Mouse (Mus musculus) heart, embryonic 10.5 days (tissue): Measurements from ENCODE around the gene Sox6. TPM values are rescaled to one million over a fixed set of nuclear protein-coding genes. Genes with fewer than 3 reads are reported as not detected.
"Not testable (repeated sequence)": the region's sequence is repeated elsewhere in the genome, so short reads cannot be mapped to it uniquely, and the experiment has no call there.

Source experiments
- DNase-seq: peaks from one replicate; pipeline ENCODE4 v3.0.0-alpha.2; 2017; ENCODE audit warnings: low spot score
- H3K27ac ChIP-seq: fragments of 300-500 bp; sonication (generic); 2 replicates; pipeline ENCODE4 v1.5.1; 2016; ENCODE audit warnings: mild to moderate bottlenecking
- H3K27me3 ChIP-seq: fragments of 300-500 bp; sonication (generic); 2 replicates; pipeline ENCODE4 v1.6.1; 2016; ENCODE audit warnings: mild to moderate bottlenecking; ENCODE audit not compliant: poor library complexity, insufficient read depth, severe bottlenecking
- H3K36me3 ChIP-seq: fragments of 300-500 bp; sonication (generic); 2 replicates; pipeline ENCODE4 v1.6.1; 2016; ENCODE audit warnings: mild to moderate bottlenecking, moderate library complexity
- H3K4me1 ChIP-seq: fragments of 300-500 bp; sonication (generic); 2 replicates; pipeline ENCODE4 v1.6.1; 2016; ENCODE audit warnings: mild to moderate bottlenecking
- H3K4me3 ChIP-seq: fragments of 300-500 bp; sonication (generic); 2 replicates; pipeline ENCODE4 v1.5.1; 2016; ENCODE audit warnings: mild to moderate bottlenecking, moderate library complexity
- H3K9me3 ChIP-seq: fragments of 300-500 bp; sonication (generic); 2 replicates; pipeline ENCODE4 v1.6.1; 2016; ENCODE audit warnings: mild to moderate bottlenecking, moderate library complexity
- WGBS: fragments of 180-500 bp; shearing (Covaris S2); methylation state at CpG from one replicate; pipeline ENCODE4 v1.1.7; 2016; 5-methylcytosine and 5-hydroxymethylcytosine counted together
- polyA plus RNA-seq: library from polyadenylated mRNA; unstranded; fragments of >200 nt; fragmentation: Nextera tagmentation; extraction: Ambion mirVana; gene quantifications from 2 replicates; pipeline ENCODE4 v1.2.1, GENCODE M21; 2016

Gene Sox6
- 30.9 and 32.7 TPM in 2 replicates for polyA plus RNA-seq

DNA sequence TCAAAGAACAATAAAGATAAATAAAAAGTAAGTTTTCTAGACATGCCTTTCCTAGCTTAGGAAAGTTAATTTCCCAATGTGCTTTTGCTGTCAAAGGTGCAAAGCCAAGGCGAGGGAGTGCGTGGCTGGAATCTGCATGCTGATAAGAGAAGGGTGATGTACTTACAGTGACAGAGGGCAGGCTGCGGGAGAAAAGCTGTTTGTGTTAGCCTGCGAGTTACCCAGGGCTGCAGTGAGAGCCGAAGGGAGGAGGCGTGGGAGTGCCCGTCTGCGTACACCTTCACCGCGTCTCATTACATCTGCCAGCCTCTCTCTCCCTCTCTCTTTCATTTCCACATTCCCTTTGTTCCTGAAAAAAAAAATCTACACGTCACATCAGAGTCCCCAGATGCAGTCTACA lies at the start of gene Sox6:
TSS of gene Sox6 (minus strand) at position 286 of the 400 bp plus-strand sequence.
- Histone ChIP-seq H3K4me3 (peak within 1 kb of the TSS; percentile 72), H3K27ac (peak within 1 kb of the TSS; percentile 78; the same call in 1 of the 2 replicates), H3K9me3 (no peaks in the 10 kb centered on the region), H3K36me3 (no peaks in the 10 kb centered on the region), H3K4me1 (peaks cover 37% of the 10 kb centered on the region), H3K27me3 (peaks cover 68% of the 10 kb centered on the region)
- DNase-seq, result no peak
- under 1% methylated on average over 11 of the region's 11 CpGs for WGBS

DNA sequence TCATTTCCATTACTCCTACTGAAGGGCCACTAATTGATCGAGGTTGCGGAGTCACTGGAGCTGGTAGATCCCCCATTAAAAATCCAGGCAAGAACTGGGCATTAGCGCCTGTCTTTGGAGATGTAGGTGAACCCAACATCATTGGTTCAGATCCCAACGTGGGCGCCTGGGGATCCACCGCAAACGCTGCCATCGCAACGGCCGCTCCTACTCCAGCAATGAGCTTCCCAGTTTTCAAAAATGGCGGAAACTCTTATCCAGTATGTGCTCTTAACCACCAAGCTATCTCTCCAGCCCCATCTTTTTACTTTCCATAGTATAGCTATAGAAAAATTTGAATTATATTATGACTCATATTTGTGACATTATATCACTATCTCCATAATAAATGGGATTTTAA lies 45.8 kb upstream of the Sox6 start, which contains the start of gene Gm4353:
TSS of gene Gm4353 (minus strand) at position 270 of the 400 bp plus-strand sequence.
- not testable (repeated sequence) for H3K4me3 ChIP-seq, H3K27me3 ChIP-seq, H3K27ac ChIP-seq, H3K9me3 ChIP-seq, H3K4me1 ChIP-seq, H3K36me3 ChIP-seq, DNase-seq
- 92% methylated on average over 11 of the region's 11 CpGs for WGBS

DNA sequence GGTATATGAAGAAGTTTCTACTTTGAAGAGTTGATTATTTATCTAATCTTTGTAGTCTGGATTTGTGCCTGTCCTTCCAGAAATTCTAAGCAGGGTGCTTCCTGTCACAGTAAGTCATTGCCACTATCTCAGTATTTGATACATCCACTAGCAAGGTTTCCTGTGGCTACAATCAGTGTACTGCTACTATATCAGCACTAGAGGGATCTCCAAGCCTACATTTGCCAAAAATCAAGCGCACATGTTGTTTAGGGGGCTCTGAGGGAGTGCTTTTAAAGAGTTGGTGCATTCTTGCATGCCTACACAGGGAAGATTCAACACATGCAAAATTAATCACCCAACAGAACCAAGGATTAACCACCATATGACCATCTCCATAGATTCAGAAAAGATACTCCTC lies 22.1 kb upstream of the Sox6 start:
- Histone ChIP-seq H3K27me3 (no peaks in the 10 kb centered on the region), H3K4me1 (no peaks in the 10 kb centered on the region), H3K9me3 (no peaks in the 10 kb centered on the region), H3K27ac (no peak overlapping the region), H3K4me3 (no peak overlapping the region), H3K36me3 (no peaks in the 10 kb centered on the region)
- DNase-seq, result no peak
- 39% methylated on average over 1 of the region's 1 CpGs for WGBS

DNA sequence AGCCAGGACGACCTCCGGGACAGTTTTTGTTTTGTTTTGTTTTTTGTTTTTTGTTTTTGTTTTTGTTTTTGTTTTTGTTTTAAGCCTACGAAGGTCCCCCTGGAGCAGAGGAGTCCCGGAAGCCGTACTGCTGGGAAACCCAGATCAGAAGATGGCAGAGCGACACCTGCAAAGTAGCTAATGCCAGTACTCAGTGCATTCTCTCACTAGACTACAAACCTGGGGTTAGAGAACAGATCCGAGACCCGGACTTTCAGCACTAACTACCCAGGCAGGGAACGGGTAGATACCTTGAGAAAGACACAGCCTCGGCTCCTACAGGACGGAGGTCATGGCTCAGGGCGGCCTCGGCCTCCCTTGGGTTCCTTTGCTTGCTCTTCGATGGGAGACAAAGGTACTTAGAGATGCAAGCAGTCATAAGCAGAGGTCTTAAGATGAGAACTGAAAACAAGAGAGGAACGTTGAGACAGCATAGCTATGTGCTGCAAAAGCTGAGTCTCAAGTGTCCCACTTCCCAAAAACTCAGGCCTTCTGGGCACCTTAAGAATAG lies 1.9 kb upstream of the Sox6 start:
- Histone ChIP-seq H3K4me3 (peak overlapping the region; percentile 72), H3K36me3 (no peaks in the 10 kb centered on the region), H3K27ac (no peak overlapping the region), H3K9me3 (no peaks in the 10 kb centered on the region), H3K4me1 (peaks cover 28% of the 10 kb centered on the region), H3K27me3 (peaks cover 53% of the 10 kb centered on the region)
- DNase-seq, result no peak
- 17% methylated on average over 15 of the region's 15 CpGs for WGBS

DNA sequence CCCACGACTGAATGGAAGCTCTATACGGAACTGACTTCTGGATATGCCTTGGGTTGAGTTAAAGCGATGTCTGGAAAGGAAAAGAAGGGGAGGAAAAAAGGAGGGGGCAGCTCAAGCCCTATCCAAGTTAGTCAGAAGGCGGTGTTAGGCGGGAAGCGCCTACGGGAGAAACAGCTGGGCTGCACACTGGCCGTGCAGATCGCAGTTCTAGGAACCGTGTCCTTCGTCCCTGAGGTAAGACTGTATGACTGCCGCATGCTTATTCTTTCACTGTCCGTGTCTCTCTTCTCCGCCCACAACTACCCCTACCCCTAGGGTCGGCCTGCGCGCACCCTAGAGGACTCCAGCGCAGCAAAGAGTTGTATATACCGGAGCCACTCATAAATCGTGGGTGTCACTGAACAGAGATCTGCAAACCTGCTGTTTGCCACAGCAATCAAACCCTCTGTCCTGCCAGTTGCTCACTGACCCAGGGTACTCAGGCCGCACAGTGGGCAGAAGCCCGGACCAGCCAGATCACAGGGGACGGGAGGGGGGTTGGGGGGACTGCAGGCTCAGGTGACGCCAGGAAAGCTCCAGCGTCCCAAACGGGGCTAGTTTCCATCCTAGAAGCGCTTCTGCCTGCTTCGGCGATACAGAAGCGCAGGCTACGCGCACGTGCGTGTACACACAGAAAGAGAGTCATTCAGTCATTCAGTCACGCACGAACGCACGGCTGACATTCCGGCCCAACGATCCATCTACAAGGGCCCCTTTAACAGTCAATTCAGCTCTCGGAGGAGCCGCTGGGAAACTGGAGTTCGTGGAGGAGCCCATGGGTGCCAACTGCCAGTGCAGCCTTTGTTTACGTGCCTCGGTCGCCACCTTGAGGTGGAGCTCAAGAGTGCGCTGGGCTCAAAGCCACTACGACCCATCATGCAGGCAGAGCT lies 1.2 kb upstream of the Sox6 start:
- WGBS, result under 1% methylated on average over 48 of the region's 48 CpGs
- peak; percentile 90 for DNase-seq
- Histone ChIP-seq H3K4me3 (peak overlapping the region; percentile 72), H3K4me1 (peaks cover 30% of the 10 kb centered on the region), H3K9me3 (no peaks in the 10 kb centered on the region), H3K36me3 (no peaks in the 10 kb centered on the region), H3K27ac (peak overlapping the region; percentile 78), H3K27me3 (peaks cover 61% of the 10 kb centered on the region)

DNA sequence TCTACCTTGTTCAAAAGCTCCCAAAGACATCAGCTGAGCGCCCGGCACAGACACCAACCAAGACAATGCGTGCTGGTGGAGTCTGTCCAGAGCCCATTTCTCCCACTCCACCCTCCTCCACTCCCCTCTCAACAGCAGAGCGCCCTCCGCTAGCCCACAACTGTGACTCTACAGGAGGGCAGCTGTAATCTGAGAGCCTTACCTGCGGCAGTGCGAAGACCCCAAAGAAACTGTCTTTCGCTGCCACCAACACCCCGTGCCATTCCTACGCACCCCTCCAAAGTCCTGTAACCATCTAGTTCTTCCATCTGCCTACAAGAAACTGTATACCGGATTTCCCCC lies 571 bp upstream of the Sox6 start, which contains the start of gene 1110004F10Rik:
TSS of gene 1110004F10Rik (plus strand) at position 202 of the 342 bp plus-strand sequence.
- peaks cover 67% of the 10 kb centered on the region for H3K27me3 ChIP-seq
- peak within 1 kb of the TSS; percentile 78 for H3K27ac ChIP-seq
- WGBS, result under 1% methylated on average over 11 of the region's 11 CpGs

DNA sequence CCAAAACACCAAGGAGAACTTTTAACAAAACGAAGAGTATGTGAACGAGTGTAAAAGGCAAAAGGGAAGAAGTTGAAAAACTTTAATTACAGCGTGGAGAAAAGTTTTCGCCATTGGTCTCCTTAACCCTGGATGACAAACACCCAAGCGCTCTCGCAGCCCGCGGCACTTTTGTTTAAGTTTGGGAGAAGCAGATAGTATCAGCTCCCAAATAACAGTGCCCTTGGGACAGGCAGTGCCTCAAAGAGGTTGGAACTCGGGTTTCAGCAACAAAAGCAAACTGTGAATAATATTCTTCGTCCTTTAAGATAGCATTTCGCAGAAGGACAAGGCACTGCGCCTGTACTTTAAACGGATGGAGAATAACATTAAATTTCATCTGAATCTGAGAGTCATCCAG lies 572 bp downstream of the Sox6 start:
- Histone ChIP-seq H3K4me1 (peaks cover 37% of the 10 kb centered on the region), H3K27me3 (peaks cover 68% of the 10 kb centered on the region), H3K4me3 (peak overlapping the region; percentile 72), H3K27ac (no peak overlapping the region), H3K9me3 (no peaks in the 10 kb centered on the region), H3K36me3 (no peaks in the 10 kb centered on the region)
- 2% methylated on average over 13 of the region's 13 CpGs for WGBS
- DNase-seq, result no peak

More for the DNA sequence above, 571 bp upstream of the Sox6 start, which contains the start of gene 1110004F10Rik:
- H3K36me3 ChIP-seq, result no peaks in the 10 kb centered on the region
- peaks cover 36% of the 10 kb centered on the region for H3K4me1 ChIP-seq
- no peaks in the 10 kb centered on the region for H3K9me3 ChIP-seq
- peak within 1 kb of the TSS; percentile 72 for H3K4me3 ChIP-seq
- no peak for DNase-seq

DNA sequence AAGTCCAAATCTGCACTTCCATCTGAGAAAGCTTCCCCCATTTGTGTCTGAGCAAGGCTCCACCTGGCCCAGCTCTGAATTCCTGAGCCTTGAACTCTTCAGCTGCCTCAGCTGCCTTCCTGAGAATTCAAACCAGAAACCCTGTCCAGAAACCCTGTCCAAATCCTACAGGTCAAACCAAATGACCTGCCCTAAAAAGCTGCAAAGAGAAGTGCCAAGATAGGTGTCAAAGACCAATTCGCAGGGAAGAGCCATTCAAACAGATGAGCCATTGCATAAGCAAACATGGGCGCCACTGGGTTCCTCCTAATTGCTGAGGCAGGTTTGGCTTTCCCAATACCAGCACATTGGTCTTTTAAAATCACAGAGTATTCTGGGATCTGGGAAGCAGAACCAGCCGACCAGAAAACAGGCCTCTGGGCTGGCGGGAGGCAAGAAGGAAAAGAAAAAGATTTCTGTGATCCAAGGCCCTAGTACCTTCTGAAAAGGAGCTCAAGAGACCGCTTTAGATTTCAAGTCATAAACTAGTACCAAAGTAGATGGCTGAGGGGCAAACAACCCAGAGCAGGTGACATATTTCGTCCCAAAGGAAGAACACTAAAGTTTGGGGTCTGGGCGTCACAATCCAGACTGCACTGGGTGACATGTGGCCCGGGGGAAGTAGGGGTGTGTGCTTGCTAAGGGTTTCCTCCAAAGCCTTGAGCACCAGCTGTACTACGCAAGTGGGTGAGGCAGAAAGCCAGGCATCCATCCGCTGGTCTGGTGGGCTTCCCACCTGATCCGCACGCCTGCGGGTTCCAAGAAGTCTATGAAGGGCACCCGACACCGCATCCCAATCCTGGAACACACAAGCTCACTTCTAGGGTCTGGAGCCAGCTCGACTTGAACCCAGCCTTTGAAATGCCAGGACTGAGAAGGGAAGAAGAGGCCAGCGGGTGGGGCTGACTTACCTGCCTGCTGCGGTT lies 1.7 kb downstream of the Sox6 start:
- Histone ChIP-seq H3K27me3 (peaks cover 63% of the 10 kb centered on the region), H3K4me3 (peak overlapping the region; percentile 1; the same call in 1 of the 2 replicates), H3K9me3 (no peaks in the 10 kb centered on the region), H3K36me3 (no peaks in the 10 kb centered on the region), H3K27ac (no peak overlapping the region), H3K4me1 (peaks cover 37% of the 10 kb centered on the region)
- DNase-seq, result no peak
- WGBS, result 23% methylated on average over 18 of the region's 18 CpGs

DNA sequence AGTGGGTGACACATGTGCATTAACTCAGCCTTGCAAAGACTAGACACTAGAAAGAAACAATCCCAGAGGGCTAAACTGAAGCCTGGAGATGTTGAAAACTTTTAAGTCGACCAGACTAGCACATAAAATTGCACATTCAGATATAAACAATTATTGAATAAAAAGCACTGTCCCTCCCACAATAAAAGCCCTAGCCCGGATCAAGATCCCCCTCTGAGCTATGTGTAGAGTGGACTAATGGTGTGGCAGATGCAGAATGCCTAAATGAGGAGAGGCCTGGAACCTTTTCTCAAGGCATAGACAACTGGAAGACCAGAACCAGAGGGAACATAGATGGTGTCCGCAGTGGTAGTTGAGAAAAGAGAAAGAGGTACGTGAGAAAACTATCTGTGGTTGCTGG lies 3.1 kb downstream of the Sox6 start:
- DNase-seq, result no peak
- peaks cover 43% of the 10 kb centered on the region for H3K4me1 ChIP-seq
- no peak overlapping the region for H3K4me3 ChIP-seq
- WGBS, result 36% methylated on average over 4 of the region's 4 CpGs
- H3K27me3 ChIP-seq, result peaks cover 52% of the 10 kb centered on the region
- no peaks in the 10 kb centered on the region for H3K9me3 ChIP-seq
- no peaks in the 10 kb centered on the region for H3K36me3 ChIP-seq
- no peak overlapping the region for H3K27ac ChIP-seq

DNA sequence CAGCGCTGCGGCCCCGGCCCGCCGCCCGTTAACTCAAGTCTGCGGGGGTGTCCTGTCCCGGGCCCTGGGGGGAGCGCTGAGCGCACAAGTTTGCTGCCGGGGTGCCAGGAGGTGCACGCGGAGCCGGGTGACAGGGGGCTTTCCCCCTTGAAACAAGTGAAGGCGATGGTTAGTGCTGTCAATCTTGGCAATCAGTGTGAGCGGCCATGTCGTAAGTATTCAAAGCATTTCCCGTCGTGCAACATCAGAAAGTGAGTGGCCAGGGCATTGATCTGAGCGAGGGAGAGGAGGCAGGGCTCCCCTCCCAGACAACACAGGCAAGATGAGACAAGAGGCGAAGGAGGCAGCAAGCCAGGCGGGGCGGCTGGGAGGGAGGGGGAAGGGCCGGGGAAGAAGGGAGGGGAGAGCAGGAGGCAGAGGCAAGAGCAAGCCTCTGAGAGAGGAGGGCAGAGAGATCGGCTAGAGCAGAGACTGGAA lies 4.3 kb downstream of the Sox6 start:
- Histone ChIP-seq H3K27ac (peak overlapping the region; percentile 92), H3K36me3 (no peaks in the 10 kb centered on the region), H3K4me1 (peaks cover 41% of the 10 kb centered on the region), H3K4me3 (peak overlapping the region; percentile 65), H3K9me3 (no peaks in the 10 kb centered on the region), H3K27me3 (peaks cover 50% of the 10 kb centered on the region)
- under 1% methylated on average over 25 of the region's 25 CpGs for WGBS
- peak; percentile 90 for DNase-seq

DNA sequence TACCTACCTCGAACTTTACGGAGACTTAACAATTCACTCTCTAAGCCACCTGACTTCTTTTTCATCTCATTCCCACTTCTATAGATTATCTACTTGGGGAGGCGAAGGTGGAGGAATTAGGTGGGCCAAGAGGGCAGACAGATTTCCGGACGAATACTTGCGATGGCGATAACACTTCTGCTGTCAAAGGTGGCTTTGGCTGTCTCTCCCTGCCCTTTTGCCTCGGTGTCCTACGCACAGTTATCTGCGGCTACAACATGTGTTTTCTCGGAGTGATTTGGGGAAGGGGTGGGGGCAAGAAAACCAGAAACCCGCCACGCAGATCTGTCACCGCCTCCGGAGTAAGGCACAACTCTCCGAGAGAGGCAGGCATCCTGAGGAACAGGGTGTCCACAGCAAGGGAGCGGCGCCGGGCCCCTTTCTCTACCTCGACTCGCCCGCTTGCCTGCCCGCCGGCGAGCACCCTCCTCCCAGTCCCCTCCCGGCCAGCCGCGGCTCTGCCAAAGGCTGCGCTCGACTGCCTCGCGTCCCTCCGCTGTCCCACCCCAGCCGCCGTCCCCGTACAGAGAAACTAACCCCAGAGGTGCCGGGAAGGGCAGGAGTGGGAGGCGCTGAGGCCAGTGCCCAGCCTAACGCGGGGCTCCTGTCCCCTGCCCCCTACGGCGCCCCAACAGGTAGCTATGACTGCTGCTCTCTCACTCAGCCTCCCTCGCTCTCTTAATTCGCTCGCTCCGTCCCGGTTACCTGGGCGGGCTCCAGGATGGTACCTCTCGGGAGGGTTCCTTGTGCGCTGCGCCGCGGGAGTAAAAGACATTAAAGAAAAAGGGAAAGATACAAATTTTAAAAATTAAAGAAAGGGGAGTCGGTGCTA lies 5.0 kb downstream of the Sox6 start:
- 0% methylated on average over 54 of the region's 54 CpGs for WGBS
- peaks cover 35% of the 10 kb centered on the region for H3K4me1 ChIP-seq
- peak overlapping the region; percentile 65 for H3K4me3 ChIP-seq
- H3K9me3 ChIP-seq, result no peaks in the 10 kb centered on the region
- H3K27ac ChIP-seq, result peak overlapping the region; percentile 92
- H3K36me3 ChIP-seq, result no peaks in the 10 kb centered on the region
- peaks cover 43% of the 10 kb centered on the region for H3K27me3 ChIP-seq
- peak; percentile 79 for DNase-seq
